Mouse (Mus musculus) adrenal gland, adult (tissue): Measurements from ENCODE around the gene Tpcn1.

ENCODE experiments used
- DNase-seq, 2 experiments: peaks; one replicate each; pipeline ENCODE4 v3.0.0; 2022 to 2023; ENCODE audit warnings: low spot score in 1 of 2; ENCODE audit not compliant: inconsistent age in 2 of 2

Gene Tpcn1

GRCm38 (mm10) chr5:120490679-120491192, 97.7 kb downstream of the Tpcn1 start:
- peak; percentile 52 to 84 for DNase-seq

DNA sequence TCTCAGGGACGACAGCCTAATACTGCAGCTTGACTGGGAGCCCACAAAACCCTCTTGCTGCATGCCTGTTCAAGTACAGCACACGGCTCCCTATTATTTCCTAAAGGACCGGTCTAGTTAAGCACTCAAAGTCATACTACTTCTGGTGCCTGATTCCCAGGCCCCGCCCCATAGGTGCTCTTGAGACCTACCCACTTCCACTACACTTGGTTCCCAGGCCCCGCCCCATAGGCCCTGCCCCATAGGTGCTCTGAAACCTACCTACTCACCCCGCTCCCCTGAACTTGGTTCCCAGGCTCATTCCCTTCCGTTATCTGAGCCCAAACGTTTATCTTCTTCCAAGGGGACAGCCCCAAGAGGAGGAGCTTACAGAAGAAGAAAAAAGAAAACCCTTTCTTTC, 100.6 kb downstream of the Tpcn1 start:
- no peak for DNase-seq
